Mouse (Mus musculus) mammary gland, adult 2 months (tissue): ENCODE measurements around the gene Tmprss4. TPM values are rescaled to one million over a fixed set of nuclear protein-coding genes. Genes with fewer than 3 reads are reported as not detected.

Source experiments
- polyA plus RNA-seq: library from polyadenylated mRNA; depleted of rRNA; stranded (reverse); fragments of >200 nt; gene quantifications from 2 replicates; pipeline ENCODE4 v1.2.3, GENCODE M21; 2012; ENCODE audit warnings: low replicate concordance; rRNA removed

Gene Tmprss4
- 2.1 and 3.6 TPM in 2 replicates for polyA plus RNA-seq

GRCm38 (mm10) chr9:45203797-45204410, at the start of gene Tmprss4:
Gene Tmprss4, minus strand, starts transcription at chr9:45204092.

DNA sequence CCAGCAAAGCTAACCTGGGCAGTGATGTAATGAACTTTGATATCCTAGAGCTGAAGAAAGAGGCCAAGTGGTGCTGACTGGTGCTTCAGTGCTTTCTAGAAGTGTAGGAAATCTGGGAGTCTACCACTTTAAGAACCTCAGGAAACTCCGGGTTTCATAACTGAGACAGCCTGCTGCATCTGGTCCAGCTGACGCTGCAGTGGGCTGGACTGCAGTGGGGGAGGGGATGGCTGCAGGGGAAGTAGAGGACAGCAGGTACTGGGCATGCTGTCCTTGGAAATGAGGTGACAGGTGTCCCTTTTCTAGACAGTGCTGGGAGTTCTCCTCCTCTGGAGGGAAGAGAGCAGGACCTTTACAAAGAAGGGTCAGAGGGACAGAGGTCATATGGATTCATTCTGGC, 22.1 kb downstream of the Tmprss4 start, which contains the start of gene BC049352:
TSS of gene BC049352 (plus strand) at position 238 of the 400 bp plus-strand sequence.

GRCm38 (mm10) chr9:45138191-45139032, 65.5 kb downstream of the Tmprss4 start, which contains the start of gene Scn4b:
Gene Scn4b, plus strand, starts transcription at chr9:45138395.

Other genes with a start within 250 kb of the Tmprss4 start
- gene Ube4a, start 238.5 kb downstream of the Tmprss4 start, polyA plus RNA-seq, result 9.0 and 19.2 TPM in 2 replicates
- 12.5 and 15.6 TPM in 2 replicates for gene Cd3g, start 223.7 kb downstream of the Tmprss4 start, polyA plus RNA-seq
- 18.0 and 23.5 TPM in 2 replicates for gene Cd3d, start 222.3 kb downstream of the Tmprss4 start, polyA plus RNA-seq
- gene Cd3e, start 194.5 kb downstream of the Tmprss4 start, polyA plus RNA-seq, result 28.6 and 38.7 TPM in 2 replicates
- 10.6 and 18.6 TPM in 2 replicates for gene Mpzl2, start 164.3 kb downstream of the Tmprss4 start, polyA plus RNA-seq
- gene Mpzl3, start 148.9 kb downstream of the Tmprss4 start, polyA plus RNA-seq, result 3.6 and 5.9 TPM in 2 replicates
- 0.97 and 1.4 TPM in 2 replicates for gene Jaml, start 124.9 kb downstream of the Tmprss4 start, polyA plus RNA-seq
- gene Scn2b, start 86.3 kb downstream of the Tmprss4 start, polyA plus RNA-seq, result 1.3 and 1.5 TPM in 2 replicates
- 1.8 and 25.0 TPM in 2 replicates for gene Scn4b, start 65.7 kb downstream of the Tmprss4 start, polyA plus RNA-seq
- gene BC049352, start 22.1 kb downstream of the Tmprss4 start, polyA plus RNA-seq, result 1.2 and 3.5 TPM in 2 replicates
- 21.6 and 25.1 TPM in 2 replicates for gene Il10ra, start 65.1 kb upstream of the Tmprss4 start, polyA plus RNA-seq
- 9.7 and 11.5 TPM in 2 replicates for gene Tmprss13, start 115.0 kb upstream of the Tmprss4 start, polyA plus RNA-seq
- gene Fxyd6, start 166.1 kb upstream of the Tmprss4 start, polyA plus RNA-seq, result 39.3 and 63.7 TPM in 2 replicates
- 148 and 187 TPM in 2 replicates for gene Fxyd2, start 195.6 kb upstream of the Tmprss4 start, polyA plus RNA-seq
- 2.9 and 8.4 TPM in 2 replicates for gene Dscaml1, start 222.5 kb upstream of the Tmprss4 start, polyA plus RNA-seq